Mouse (Mus musculus) ES-Bruce4 (cell line): ENCODE data around the gene Wiz. TPM values are rescaled to one million over a fixed set of nuclear protein-coding genes. Genes with fewer than 3 reads are reported as not detected.

Experiments
- H3K27ac ChIP-seq: 2 replicates; pipeline ENCODE4 v1.5.1; 2012; ENCODE audit warnings: low read length, inconsistent platforms; ENCODE audit not compliant: insufficient read depth
- H3K27me3 ChIP-seq: 2 replicates; pipeline ENCODE4 v1.6.1; 2012; ENCODE audit warnings: mild to moderate bottlenecking, low read length, inconsistent platforms; ENCODE audit not compliant: control insufficient read depth, poor library complexity, insufficient read depth, severe bottlenecking
- H3K36me3 ChIP-seq: 2 replicates; pipeline ENCODE4 v1.6.1; 2012; ENCODE audit warnings: inconsistent platforms, mild to moderate bottlenecking, low read length, moderate library complexity; ENCODE audit not compliant: control insufficient read depth, poor library complexity, insufficient read depth, severe bottlenecking
- H3K4me1 ChIP-seq: one replicate; pipeline ENCODE4 v1.8.1; 2011; ENCODE audit warnings: low read length; ENCODE audit not compliant: control insufficient read depth, insufficient read depth
- H3K4me3 ChIP-seq: 2 replicates; pipeline ENCODE4 v1.5.1; 2011; ENCODE audit warnings: low read depth, mild to moderate bottlenecking, low read length
- H3K9ac ChIP-seq: 2 replicates; pipeline ENCODE4 v1.6.1; 2012; ENCODE audit warnings: low read depth, mild to moderate bottlenecking, inconsistent platforms; ENCODE audit not compliant: poor library complexity, severe bottlenecking
- H3K9me3 ChIP-seq: replicated peaks from 2 replicates; pipeline ENCODE4 v1.6.1; 2012; ENCODE audit warnings: mild to moderate bottlenecking, low read length, inconsistent platforms; ENCODE audit not compliant: control insufficient read depth, poor library complexity, insufficient read depth, severe bottlenecking
- CTCF ChIP-seq: IDR thresholded peaks from one replicate; pipeline ENCODE4 v1.8.1; 2011; ENCODE audit warnings: low read depth, low read length
- EP300 ChIP-seq: IDR thresholded peaks from 2 replicates; pipeline ENCODE4 v1.6.1; 2011; ENCODE audit warnings: low read depth, low read length; ENCODE audit not compliant: insufficient read depth
- POLR2A ChIP-seq: IDR thresholded peaks from one replicate; pipeline ENCODE4 v1.8.1; 2011; ENCODE audit warnings: low read length; ENCODE audit not compliant: insufficient read depth
- polyA plus RNA-seq: library from polyadenylated mRNA; stranded (reverse); fragments of >200 nt; gene quantifications from 2 replicates; pipeline ENCODE4 v1.2.4, GENCODE M21; 2011; ENCODE audit warnings: low read depth; ENCODE audit not compliant: missing spikeins, insufficient read depth, insufficient read length

Wiz gene
- polyA plus RNA-seq, 1 experiment = 56.3 TPM

DNA sequence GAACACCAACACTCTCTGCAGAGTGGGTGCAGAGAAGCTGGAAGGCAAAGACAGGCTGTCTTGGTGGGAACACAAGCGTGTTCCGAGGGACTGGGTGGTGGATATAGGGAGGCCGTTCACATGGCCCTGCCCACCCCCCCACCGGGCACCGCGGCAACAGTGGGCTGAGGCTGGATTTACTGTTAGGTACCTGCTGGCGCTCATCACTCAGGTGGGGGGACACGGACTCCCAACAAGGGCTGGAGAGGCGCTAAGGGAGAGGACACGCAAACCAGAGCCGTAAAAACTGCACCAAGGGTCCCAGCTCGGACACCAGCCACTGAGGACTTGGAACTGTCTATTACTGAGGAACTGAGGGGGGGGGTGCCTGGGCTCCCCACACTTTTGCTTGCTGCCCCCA lies 54.3 kb downstream of the Wiz start:
- no peaks in the 10 kb centered on the region for H3K27me3 ChIP-seq
- H3K36me3 ChIP-seq = peaks cover 25% of the 10 kb centered on the region
- H3K4me3 ChIP-seq = no peak overlapping the region
- TF ChIP-seq POLR2A = no peak
- no peak for TF ChIP-seq CTCF
- TF ChIP-seq EP300 = no peak
- no peaks in the 10 kb centered on the region for H3K4me1 ChIP-seq
- H3K9ac ChIP-seq = no peak overlapping the region
- H3K27ac ChIP-seq = no peak overlapping the region
- H3K9me3 ChIP-seq = no peaks in the 10 kb centered on the region

DNA sequence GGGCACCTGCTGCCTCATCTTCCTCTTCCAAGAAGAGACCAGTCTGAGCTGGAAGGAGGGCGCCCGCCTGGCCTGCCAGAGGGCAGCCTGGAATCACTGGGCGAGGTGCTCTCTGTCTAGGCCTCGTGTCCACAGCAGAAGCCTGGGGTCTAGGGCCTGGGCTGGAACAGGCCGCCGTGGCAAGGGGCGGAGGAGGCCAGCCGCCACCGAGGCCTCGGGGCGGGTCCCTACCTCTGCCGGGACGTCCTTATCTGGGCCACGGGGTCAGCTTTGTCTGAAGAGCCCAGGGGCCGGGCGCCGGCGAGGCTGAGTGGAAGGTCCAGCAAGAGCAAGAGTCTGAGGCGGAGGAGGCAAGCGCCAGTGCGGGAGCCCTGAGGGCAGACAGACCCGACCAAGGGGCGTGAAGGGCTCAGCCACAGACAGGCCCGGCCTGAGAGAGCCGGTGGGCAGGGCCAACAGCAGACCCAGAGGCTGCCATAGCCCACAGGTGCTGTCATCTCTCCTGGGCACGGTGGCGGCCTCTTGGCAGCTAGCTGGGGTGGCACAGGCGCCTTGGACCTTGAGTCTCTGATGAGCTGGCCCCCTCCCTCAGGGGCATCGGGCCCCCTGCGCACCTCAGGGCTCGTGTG lies 55.5 kb downstream of the Wiz start:
- TF ChIP-seq POLR2A (no peak), EP300 (no peak), CTCF (no peak)
- no peak overlapping the region for H3K27ac ChIP-seq
- H3K27me3 ChIP-seq = no peaks in the 10 kb centered on the region
- H3K4me1 ChIP-seq = no peaks in the 10 kb centered on the region
- H3K9ac ChIP-seq = peak overlapping the region; percentile 9; the same call in 1 of the 2 replicates
- H3K9me3 ChIP-seq = no peaks in the 10 kb centered on the region
- H3K4me3 ChIP-seq = peak overlapping the region; percentile 22
- peaks cover 27% of the 10 kb centered on the region for H3K36me3 ChIP-seq

DNA sequence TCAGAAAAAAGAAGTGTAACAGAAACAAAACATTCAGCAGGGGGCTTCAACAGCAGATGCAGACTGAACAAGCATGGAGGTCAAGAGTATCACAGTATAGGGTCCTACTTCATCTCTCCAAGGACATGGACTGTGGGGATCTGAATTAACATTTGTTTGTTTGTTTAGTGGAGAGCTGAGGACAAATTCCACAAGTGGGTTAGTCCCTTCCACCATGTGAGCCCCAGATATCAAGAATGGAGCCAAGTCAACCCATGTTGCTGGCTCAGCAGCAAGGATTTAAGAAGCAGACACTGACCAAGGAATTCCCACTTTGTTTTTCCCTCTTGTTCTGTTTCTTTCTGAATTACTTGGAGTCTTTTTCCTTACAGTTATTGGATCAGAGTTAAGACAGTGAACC lies 61.7 kb downstream of the Wiz start:
- TF ChIP-seq EP300 = no peak
- no peak for TF ChIP-seq POLR2A
- no peak for TF ChIP-seq CTCF
- H3K4me1 ChIP-seq = no peaks in the 10 kb centered on the region
- no peaks in the 10 kb centered on the region for H3K27me3 ChIP-seq
- no peaks in the 10 kb centered on the region for H3K9me3 ChIP-seq
- no peak overlapping the region for H3K4me3 ChIP-seq
- peaks cover 29% of the 10 kb centered on the region for H3K36me3 ChIP-seq
- H3K27ac ChIP-seq = no peak overlapping the region
- no peak overlapping the region for H3K9ac ChIP-seq

GRCm38 (mm10) chr17:32322809-32323208 lies 66.4 kb downstream of the Wiz start:
- no peak overlapping the region for H3K27ac ChIP-seq
- H3K27me3 ChIP-seq = no peaks in the 10 kb centered on the region
- no peaks in the 10 kb centered on the region for H3K4me1 ChIP-seq
- TF ChIP-seq EP300 (no peak), CTCF (no peak), POLR2A (no peak)
- H3K36me3 ChIP-seq = peaks cover 13% of the 10 kb centered on the region
- H3K9ac ChIP-seq = no peak overlapping the region
- no peaks in the 10 kb centered on the region for H3K9me3 ChIP-seq
- no peak overlapping the region for H3K4me3 ChIP-seq

GRCm38 (mm10) chr17:32321836-32322235 lies 67.4 kb downstream of the Wiz start:
- H3K4me3 ChIP-seq = peak overlapping the region; percentile 66
- H3K27me3 ChIP-seq = no peaks in the 10 kb centered on the region
- peaks cover 18% of the 10 kb centered on the region for H3K36me3 ChIP-seq
- peak overlapping the region; percentile 53 for H3K9ac ChIP-seq
- H3K27ac ChIP-seq = peak overlapping the region; percentile 70
- TF ChIP-seq POLR2A = no peak
- TF ChIP-seq EP300 = no peak
- TF ChIP-seq CTCF = no peak
- no peaks in the 10 kb centered on the region for H3K4me1 ChIP-seq
- H3K9me3 ChIP-seq = no peaks in the 10 kb centered on the region

DNA sequence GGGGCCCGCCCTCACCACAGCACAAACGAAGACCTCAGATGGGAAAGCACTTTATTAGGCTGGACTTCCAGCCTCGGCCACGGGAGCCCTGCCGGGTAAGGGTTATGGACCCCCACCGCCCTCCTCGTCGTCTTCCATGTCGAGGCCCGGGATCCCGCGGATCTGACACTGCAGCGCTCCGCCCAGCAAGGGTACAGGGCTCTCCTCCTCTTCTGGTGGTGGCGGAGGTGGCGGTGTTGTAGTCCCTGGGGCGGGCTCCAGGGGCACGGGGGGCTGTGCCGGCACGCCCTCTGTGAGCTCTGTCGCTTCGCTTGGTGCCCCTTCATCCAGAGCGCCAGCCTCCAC lies 67.9 kb downstream of the Wiz start:
- H3K9ac ChIP-seq = peak overlapping the region; percentile 53
- H3K27ac ChIP-seq = peak overlapping the region; percentile 70
- H3K36me3 ChIP-seq = peaks cover 23% of the 10 kb centered on the region
- no peaks in the 10 kb centered on the region for H3K27me3 ChIP-seq
- TF ChIP-seq CTCF (no peak), EP300 (0 out of 2 replicates have a peak, but pooled peaks have one; percentile 39), POLR2A (peak; percentile 18)
- no peaks in the 10 kb centered on the region for H3K9me3 ChIP-seq
- no peaks in the 10 kb centered on the region for H3K4me1 ChIP-seq
- H3K4me3 ChIP-seq = peak overlapping the region; percentile 66
